Mouse (Mus musculus) CD4-positive naive resting alpha-beta T cell, adult 57 days (primary cell): Measurements from ENCODE around the gene Mcm2. TPM values are rescaled to one million over a fixed set of nuclear protein-coding genes. Genes with fewer than 3 reads are reported as not detected.

Experiments
- total RNA-seq: library from RNA; stranded (reverse); gene quantifications from one replicate; pipeline ENCODE4 v1.2.4, GENCODE M21; 2023

The Mcm2 gene
- 57.0 TPM for total RNA-seq

GRCm38 (mm10) chr6:88898534-88899048 lies at the start of gene Mcm2:
Gene Mcm2, minus strand, starts transcription at chr6:88898780.

GRCm38 (mm10) chr6:88901947-88902820 lies 3.6 kb upstream of the Mcm2 start, which contains the start of gene Tpra1:
Gene Tpra1, plus strand, starts transcription at chr6:88902251.

GRCm38 (mm10) chr6:88874868-88875508 lies 23.6 kb downstream of the Mcm2 start, which contains the start of gene Podxl2:
Gene Podxl2, minus strand, starts transcription at chr6:88875044.

GRCm38 (mm10) chr6:88841781-88842689 lies 56.5 kb downstream of the Mcm2 start, which contains the start of gene Abtb1:
Gene Abtb1, minus strand, starts transcription at chr6:88841984.

Other genes with a start within 250 kb of the Mcm2 start
- 1.8 TPM for gene Mgll, start 174.4 kb downstream of the Mcm2 start, total RNA-seq
- 65.0 TPM for gene Abtb1, start 56.8 kb downstream of the Mcm2 start, total RNA-seq
- gene Podxl2, start 23.7 kb downstream of the Mcm2 start, total RNA-seq = not detected
- gene Tpra1, start 3.5 kb upstream of the Mcm2 start, total RNA-seq = 129 TPM